Mouse (Mus musculus) MEL (cell line): ENCODE results near the gene Nop58. TPM values are rescaled to one million over a fixed set of nuclear protein-coding genes. Genes with fewer than 3 reads are reported as not detected.

Source experiments
- DNase-seq: peaks from one replicate; pipeline ENCODE4 v3.0.0; 2011; ENCODE audit warnings: low read depth, low spot score
- H3K27ac ChIP-seq: 2 replicates; pipeline ENCODE4 v1.5.1; 2012; ENCODE audit warnings: low read depth, mild to moderate bottlenecking, control low read depth, low read length, moderate library complexity; ENCODE audit not compliant: control insufficient read depth
- H3K27me3 ChIP-seq, 2 experiments: fragments of 150-350 bp in 1 of 2; sonication (generic) in 1 of 2; 2 replicates each; pipeline ENCODE4 v1.6.1; 2012; ENCODE audit warnings: low read length in 2 of 2, mild to moderate bottlenecking in 2 of 2, improper control_type of control experiment in 1 of 2, moderate library complexity in 1 of 2; ENCODE audit not compliant: insufficient read depth in 2 of 2, control insufficient read depth in 1 of 2
- H3K36me3 ChIP-seq, 2 experiments: 2 replicates each; pipeline ENCODE4 v1.6.1; 2012 to 2014; ENCODE audit warnings: low read length in 2 of 2, improper control_type of control experiment in 1 of 2, inconsistent platforms in 1 of 2, mild to moderate bottlenecking in 1 of 2; ENCODE audit not compliant: insufficient read depth in 2 of 2, control insufficient read depth in 1 of 2
- H3K4me1 ChIP-seq, 2 experiments: fragments of 150-350 bp in 1 of 2; sonication (generic) in 1 of 2; 2 replicates each; pipeline ENCODE4 v1.6.1; 2012; ENCODE audit warnings: low read length in 2 of 2, improper control_type of control experiment in 1 of 2, mild to moderate bottlenecking in 1 of 2; ENCODE audit not compliant: insufficient read depth in 2 of 2, control insufficient read depth in 1 of 2
- H3K4me3 ChIP-seq, 2 experiments: fragments of 150-350 bp in 1 of 2; sonication (generic) in 1 of 2; 2 replicates each; pipeline ENCODE4 v1.5.1; 2012; ENCODE audit warnings: low read depth in 2 of 2, low read length in 2 of 2, mild to moderate bottlenecking in 2 of 2, moderate library complexity in 2 of 2, control low read depth in 1 of 2, improper control_type of control experiment in 1 of 2; ENCODE audit not compliant: control insufficient read depth in 1 of 2, insufficient read depth in 1 of 2
- H3K79me2 ChIP-seq: 2 replicates; pipeline ENCODE4 v1.6.1; 2012; ENCODE audit warnings: mild to moderate bottlenecking, low read length, moderate library complexity; ENCODE audit not compliant: control insufficient read depth, poor library complexity, insufficient read depth
- H3K9ac ChIP-seq: 2 replicates; pipeline ENCODE4 v1.6.1; 2012; ENCODE audit warnings: low read depth, mild to moderate bottlenecking, control low read depth, low read length, moderate library complexity; ENCODE audit not compliant: control insufficient read depth, poor library complexity, severe bottlenecking
- H3K9me3 ChIP-seq: fragments of 150-350 bp; sonication (generic); replicated peaks from 2 replicates; pipeline ENCODE4 v1.6.1; 2012; ENCODE audit warnings: mild to moderate bottlenecking, low read length, improper control_type of control experiment, moderate library complexity; ENCODE audit not compliant: insufficient read depth
- BHLHE40 ChIP-seq: IDR thresholded peaks from 2 replicates; pipeline ENCODE4 v1.6.1; 2012; ENCODE audit warnings: low read depth, mild to moderate bottlenecking, inconsistent platforms, low read length, improper control_type of control experiment, borderline replicate concordance
- CHD1 ChIP-seq: IDR thresholded peaks from 2 replicates; pipeline ENCODE4 v1.6.1; 2012; ENCODE audit warnings: low read depth, mild to moderate bottlenecking, inconsistent platforms, low read length, improper control_type of control experiment
- CTCF ChIP-seq, 3 experiments: IDR thresholded peaks in 2 of 3; conservative IDR thresholded peaks in 1 of 3; 2 replicates each; pipeline ENCODE4 v1.5.1; 2011 to 2012; ENCODE audit warnings: low read length in 3 of 3, low read depth in 2 of 3, mild to moderate bottlenecking in 2 of 3, improper control_type of control experiment in 1 of 3, inconsistent platforms in 1 of 3, mixed read lengths in 1 of 3, moderate library complexity in 1 of 3; ENCODE audit not compliant: control insufficient read depth in 1 of 3, insufficient read depth in 1 of 3, poor library complexity in 1 of 3, severe bottlenecking in 1 of 3
- E2F4 ChIP-seq: IDR thresholded peaks from 2 replicates; pipeline ENCODE4 v1.6.1; 2011; ENCODE audit warnings: low read depth, low read length, improper control_type of control experiment, borderline replicate concordance
- ELF1 ChIP-seq: IDR thresholded peaks from 2 replicates; pipeline ENCODE4 v1.6.1; 2014; ENCODE audit warnings: low read depth, mild to moderate bottlenecking, inconsistent platforms, low read length, improper control_type of control experiment, moderate library complexity
- EP300 ChIP-seq, 2 experiments: IDR thresholded peaks; 2 replicates each; pipeline ENCODE4 v1.6.1; 2011; ENCODE audit warnings: improper control_type of control experiment in 2 of 2, low read length in 2 of 2, low read depth in 1 of 2, mild to moderate bottlenecking in 1 of 2
- ETS1 ChIP-seq: IDR thresholded peaks from 2 replicates; pipeline ENCODE4 v1.6.1; 2012; ENCODE audit warnings: low read depth, mild to moderate bottlenecking, inconsistent platforms, low read length, improper control_type of control experiment, moderate library complexity
- GATA1 ChIP-seq: IDR thresholded peaks from 2 replicates; pipeline ENCODE4 v1.6.1; 2011; ENCODE audit warnings: low read depth, low read length, improper control_type of control experiment
- HCFC1 ChIP-seq: IDR thresholded peaks from 2 replicates; pipeline ENCODE4 v1.6.1; 2012; ENCODE audit warnings: low read depth, mild to moderate bottlenecking, inconsistent platforms, low read length, improper control_type of control experiment, moderate library complexity
- KAT2A ChIP-seq: conservative IDR thresholded peaks from 2 replicates; pipeline ENCODE4 v1.6.1; 2012; ENCODE audit warnings: low read depth, low read length, improper control_type of control experiment, inconsistent platforms
- MAX ChIP-seq: IDR thresholded peaks from 2 replicates; pipeline ENCODE4 v1.6.1; 2011; ENCODE audit warnings: low read length, improper control_type of control experiment
- MAZ ChIP-seq: IDR thresholded peaks from 2 replicates; pipeline ENCODE4 v1.6.1; 2012; ENCODE audit warnings: low read depth, mild to moderate bottlenecking, inconsistent platforms, low read length, improper control_type of control experiment
- MEF2A ChIP-seq: IDR thresholded peaks from 2 replicates; pipeline ENCODE4 v1.6.1; 2014; ENCODE audit warnings: low read depth, mild to moderate bottlenecking, inconsistent platforms, low read length, improper control_type of control experiment; ENCODE audit not compliant: poor library complexity, insufficient replicate concordance, severe bottlenecking; ENCODE audit errors: extremely low read depth
- MXI1 ChIP-seq: IDR thresholded peaks from 2 replicates; pipeline ENCODE4 v1.6.1; 2011; ENCODE audit warnings: mild to moderate bottlenecking, low read depth, low read length, improper control_type of control experiment
- MYB ChIP-seq: IDR thresholded peaks from 2 replicates; pipeline ENCODE4 v1.6.1; 2011; ENCODE audit warnings: mild to moderate bottlenecking, low read depth, low read length, improper control_type of control experiment
- MYC ChIP-seq: IDR thresholded peaks from 2 replicates; pipeline ENCODE4 v1.6.1; 2011; ENCODE audit warnings: low read depth, mild to moderate bottlenecking, low read length, improper control_type of control experiment, moderate library complexity
- NELFE ChIP-seq: IDR thresholded peaks from 2 replicates; pipeline ENCODE4 v1.6.1; 2011; ENCODE audit warnings: low read depth, low read length, improper control_type of control experiment
- POLR2A ChIP-seq, 2 experiments: IDR thresholded peaks; 2 replicates each; pipeline ENCODE4 v1.6.1; 2011 to 2012; ENCODE audit warnings: low read length in 2 of 2, mild to moderate bottlenecking in 2 of 2, control low read depth in 1 of 2, improper control_type of control experiment in 1 of 2, low read depth in 1 of 2, moderate library complexity in 1 of 2; ENCODE audit not compliant: control insufficient read depth in 1 of 2, insufficient read depth in 1 of 2, poor library complexity in 1 of 2
- POLR2AphosphoS2 ChIP-seq: IDR thresholded peaks from 2 replicates; pipeline ENCODE4 v1.6.1; 2011; ENCODE audit warnings: low read length, improper control_type of control experiment
- RAD21 ChIP-seq: IDR thresholded peaks from 2 replicates; pipeline ENCODE4 v1.6.1; 2011; ENCODE audit warnings: mild to moderate bottlenecking, low read depth, low read length, improper control_type of control experiment
- RCOR1 ChIP-seq: IDR thresholded peaks from 2 replicates; pipeline ENCODE4 v1.6.1; 2012; ENCODE audit warnings: low read depth, mild to moderate bottlenecking, inconsistent platforms, low read length, improper control_type of control experiment
- SIN3A ChIP-seq: IDR thresholded peaks from 2 replicates; pipeline ENCODE4 v1.6.1; 2012; ENCODE audit warnings: low read length, improper control_type of control experiment, inconsistent platforms
- SMC3 ChIP-seq: IDR thresholded peaks from 2 replicates; pipeline ENCODE4 v1.6.1; 2011; ENCODE audit warnings: low read depth, low read length, improper control_type of control experiment
- TAL1 ChIP-seq: IDR thresholded peaks from 2 replicates; pipeline ENCODE4 v1.6.1; 2012; ENCODE audit warnings: mild to moderate bottlenecking, inconsistent platforms, low read length, moderate library complexity, mixed read lengths
- TBP ChIP-seq: IDR thresholded peaks from 2 replicates; pipeline ENCODE4 v1.8.0; 2011; ENCODE audit warnings: low read depth, low read length, improper control_type of control experiment
- TCF12 ChIP-seq: IDR thresholded peaks from 2 replicates; pipeline ENCODE4 v1.6.1; 2014; ENCODE audit warnings: low read depth, mild to moderate bottlenecking, inconsistent platforms, low read length, improper control_type of control experiment, moderate library complexity
- UBTF ChIP-seq: IDR thresholded peaks from 2 replicates; pipeline ENCODE4 v1.6.1; 2012; ENCODE audit warnings: low read depth, mild to moderate bottlenecking, inconsistent platforms, low read length, improper control_type of control experiment, moderate library complexity, borderline replicate concordance; ENCODE audit not compliant: insufficient read depth
- USF1 ChIP-seq: IDR thresholded peaks from 2 replicates; pipeline ENCODE4 v1.6.1; 2014; ENCODE audit warnings: low read depth, mild to moderate bottlenecking, inconsistent platforms, low read length, improper control_type of control experiment, moderate library complexity
- USF2 ChIP-seq, 2 experiments: IDR thresholded peaks; 2 replicates each; pipeline ENCODE4 v1.6.1; 2011 to 2012; ENCODE audit warnings: improper control_type of control experiment in 2 of 2, low read length in 2 of 2, borderline replicate concordance in 1 of 2, inconsistent platforms in 1 of 2, low read depth in 1 of 2, mild to moderate bottlenecking in 1 of 2; ENCODE audit not compliant: insufficient read depth in 1 of 2
- ZKSCAN1 ChIP-seq: IDR thresholded peaks from 2 replicates; pipeline ENCODE4 v1.6.1; 2012; ENCODE audit warnings: low read depth, mild to moderate bottlenecking, inconsistent platforms, low read length, improper control_type of control experiment, moderate library complexity
- ZMIZ1 ChIP-seq: IDR thresholded peaks from 2 replicates; pipeline ENCODE4 v1.6.1; 2012; ENCODE audit warnings: low read depth, mild to moderate bottlenecking, inconsistent platforms, low read length, improper control_type of control experiment, moderate library complexity
- ZNF384 ChIP-seq: IDR thresholded peaks from 2 replicates; pipeline ENCODE4 v1.6.1; 2012; ENCODE audit warnings: low read depth, mild to moderate bottlenecking, inconsistent platforms, low read length, improper control_type of control experiment
- polyA plus RNA-seq, 2 experiments: library from polyadenylated mRNA; stranded (reverse) in 1 of 2; unstranded in 1 of 2; fragments of >175 nt in 1 of 2; fragments of >200 nt in 1 of 2; gene quantifications; 2 replicates each; pipeline versions ENCODE4 v1.2.1 to v1.2.4; 2012; ENCODE audit warnings: low replicate concordance in 2 of 2, low read depth in 1 of 2; ENCODE audit not compliant: insufficient read length in 2 of 2, insufficient read depth in 1 of 2, missing spikeins in 1 of 2
- total RNA-seq: library from RNA; depleted of rRNA; stranded (reverse); fragments of 300-350 nt; gene quantifications from 2 replicates; pipeline ENCODE4 v1.2.3, GENCODE M21; 2012

Nop58 gene
- total and polyA plus RNA-seq, 3 experiments, result 474 to 1,828 (median 590) TPM

DNA sequence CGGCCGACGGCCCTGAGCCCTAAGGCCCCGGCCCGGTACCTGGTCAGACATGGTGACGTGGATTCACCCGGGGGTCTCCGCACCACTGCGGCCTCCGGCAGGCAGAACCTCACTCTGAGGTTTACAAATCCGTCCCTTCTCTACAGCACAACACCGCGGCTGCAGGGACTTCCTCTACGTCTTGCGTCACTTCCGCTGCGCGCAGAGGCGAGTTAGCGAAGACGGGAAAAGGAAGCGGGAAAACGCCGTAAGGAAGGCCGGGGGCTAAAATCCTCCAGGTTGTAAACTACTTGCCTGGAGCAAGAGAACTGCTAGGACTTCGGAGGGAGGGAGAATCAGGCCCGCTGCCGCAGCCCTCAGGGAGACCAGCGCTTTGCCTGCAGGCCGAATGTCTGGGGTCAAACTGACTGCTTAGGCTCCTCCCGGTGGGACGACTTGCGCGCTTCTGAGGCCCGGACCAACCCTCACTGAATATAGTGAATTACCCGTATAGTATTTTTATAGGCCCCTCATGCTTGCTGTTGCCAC lies 14.1 kb upstream of the Nop58 start, which contains the start of gene Sumo1:
Gene Sumo1, minus strand, starts transcription at position 194 of the 528 bp plus-strand sequence.
- peaks cover 0 to 16% of the 10 kb centered on the region in 2 experiments; a peak in 3 of 4 replicates for H3K36me3 ChIP-seq
- H3K9me3 ChIP-seq, result no peaks in the 10 kb centered on the region
- TF ChIP-seq MAZ (no peak; the same call in 1 of the 2 replicates), SIN3A (peak; percentile 88; the same call in 1 of the 2 replicates), NELFE (peak; percentile 91), CHD1 (no peak), MAX (peak; percentile 32; the same call in 1 of the 2 replicates), USF2 (IDR thresholded peaks at IDR 0.05; ENCODE audit: borderline replicate concordance in 1 of 2, insufficient read depth in 1 of 2, low read depth in 1 of 2, low read length in 2 of 2) (no peak), EP300 (IDR thresholded peaks at IDR 0.05; ENCODE audit: low read depth in 1 of 2, low read length in 2 of 2) (no peak), POLR2AphosphoS2 (peak; percentile 84; the same call in 1 of the 2 replicates), USF1 (no peak), TCF12 (peak; percentile 73), ZMIZ1 (peak; percentile 90), KAT2A (peak; percentile 65), ZNF384 (no peak), SMC3 (no peak), TBP (peak; percentile 83), ZKSCAN1 (no peak), BHLHE40 (no peak), HCFC1 (peak; percentile 89), CTCF (IDR thresholded peaks at IDR 0.05 in 2 of 3, conservative IDR thresholded peaks at IDR 0.05 in 1 of 3; ENCODE audit: control insufficient read depth in 1 of 3, insufficient read depth in 1 of 3, low read depth in 2 of 3, low read length in 3 of 3, poor library complexity in 1 of 3, severe bottlenecking in 1 of 3) (no peak), MXI1 (peak; percentile 78; the same call in 1 of the 2 replicates), MEF2A (no peak), GATA1 (no peak), UBTF (no peak), ETS1 (no peak), E2F4 (peak; percentile 92; the same call in 1 of the 2 replicates), TAL1 (no peak), ELF1 (peak; percentile 88), RCOR1 (no peak), MYC (0 out of 2 replicates have a peak, but pooled peaks have one; percentile 8), RAD21 (no peak), POLR2A (IDR thresholded peaks at IDR 0.05; ENCODE audit: control insufficient read depth in 1 of 2, insufficient read depth in 1 of 2, low read depth in 1 of 2, low read length in 2 of 2, poor library complexity in 1 of 2) (peak; percentile 67 to 94), MYB (no peak)
- peak within 1 kb of the TSS; percentile 97 for H3K9ac ChIP-seq
- DNase-seq, result peak; percentile 95
- peaks cover 5 to 6% of the 10 kb centered on the region in 2 experiments for H3K4me1 ChIP-seq
- peak within 1 kb of the TSS; percentile 90 for H3K27ac ChIP-seq
- peaks cover 55% of the 10 kb centered on the region for H3K79me2 ChIP-seq
- H3K4me3 ChIP-seq, result peak within 1 kb of the TSS; percentile 77 to 89
- no peaks in the 10 kb centered on the region for H3K27me3 ChIP-seq
